ENCODE assay signal across 22 mouse cellular contexts in genomic region chr19:41994023-41994422, GRCm38 (mm10). TPM values are rescaled to one million over a fixed set of nuclear protein-coding genes. Genes with fewer than 3 reads are reported as not detected.
DNase-seq lines count a peak whose midpoint lies in the region; ATAC-seq and TF ChIP-seq lines count a peak whose summit lies in the region.
"Had no signal": no experiment of that assay in that cellular context is flagged by ENCODE, and none has a peak within 500 bp of the region (broad histone marks: within the 10 kb centered on the region; RNA-seq: fewer than 3 reads in every experiment).

No protein-coding gene starts in this region.

- H3K9me3 ChIP-seq in embryonic facial prominence, embryonic 13.5 days = no peaks in the 10 kb centered on the region
- H3K9me3 ChIP-seq in embryonic facial prominence, embryonic 10.5 days = no peaks in the 10 kb centered on the region
- no peaks in the 10 kb centered on the region for H3K9me3 ChIP-seq in kidney, embryonic 16.5 days (ENCODE audit: low read length)
- no peaks in the 10 kb centered on the region for H3K9me3 ChIP-seq in midbrain, postnatal 0 days (ENCODE audit: low read length)
- H3K9me3 ChIP-seq: hindbrain, embryonic 13.5 days; neural tube, embryonic 12.5 days had no signal

- ATAC-seq in embryonic facial prominence, embryonic 13.5 days (ENCODE audit: insufficient number of reproducible peaks, insufficient read depth, low FRiP score, low TSS enrichment, low read depth) = no peak
- no peak for ATAC-seq in kidney, embryonic 16.5 days (ENCODE audit: low FRiP score, low TSS enrichment)
- no peak for ATAC-seq in midbrain, postnatal 0 days (ENCODE audit: low FRiP score)
- ATAC-seq: forebrain, embryonic 14.5 days; inflammation-experienced regulatory T-cells, adult 6 months had no signal

- TF ChIP-seq CTCF in midbrain, postnatal 0 days (IDR thresholded peaks at IDR 0.05) = no peak
- TF ChIP-seq CTCF in thymus, adult 2 months (IDR thresholded peaks at IDR 0.05; ENCODE audit: borderline replicate concordance, control insufficient read depth, extremely low read depth, insufficient read depth, low read length, poor library complexity) = no peak

- no peak for TF ChIP-seq POLR2A in thymus, adult 2 months (IDR thresholded peaks at IDR 0.05; ENCODE audit: control insufficient read depth, extremely low read depth, insufficient read depth, low read length, poor library complexity)

- no peak for DNase-seq in embryonic facial prominence, embryonic 10.5 days (ENCODE audit: low spot score)
- no peak for DNase-seq in kidney, postnatal 10 days
- DNase-seq in urinary bladder, postnatal 36 days (ENCODE audit: low spot score in 2 of 2) = peak; percentile 33 to 44
- DNase-seq in urinary bladder, adult 2 months (ENCODE audit: low spot score) = no peak
- DNase-seq in midbrain, postnatal 0 days (ENCODE audit: low spot score) = no peak
- no peak for DNase-seq in thymus, adult 2 months
- DNase-seq: cerebellum, adult 11-12 months; liver; thymus, postnatal 36 days had no signal

- peak overlapping the region; percentile 23; the same call in 1 of the 2 replicates for H3K9ac ChIP-seq in embryonic facial prominence, embryonic 13.5 days
- no peak overlapping the region for H3K9ac ChIP-seq in kidney, embryonic 16.5 days (replicated peaks; ENCODE audit: low read length)
- H3K9ac ChIP-seq in midbrain, postnatal 0 days (replicated peaks; ENCODE audit: low read length, poor library complexity, severe bottlenecking) = no peak overlapping the region
- H3K9ac ChIP-seq: hindbrain, embryonic 13.5 days; neural tube, embryonic 12.5 days had no signal

- H3K27ac ChIP-seq in embryonic facial prominence, embryonic 13.5 days = peak overlapping the region; percentile 19; the same call in 1 of the 2 replicates
- no peak overlapping the region for H3K27ac ChIP-seq in embryonic facial prominence, embryonic 10.5 days (replicated peaks)
- H3K27ac ChIP-seq in kidney, embryonic 16.5 days (ENCODE audit: low read length) = peak overlapping the region; percentile 64
- H3K27ac ChIP-seq in midbrain, postnatal 0 days (ENCODE audit: low read depth, low read length) = no peak overlapping the region
- H3K27ac ChIP-seq in thymus, adult 2 months (ENCODE audit: control insufficient read depth, insufficient read depth, low read length) = no peak overlapping the region
- H3K27ac ChIP-seq: hindbrain, embryonic 13.5 days; layer of hippocampus, adult 2 months; macrophage; neural tube, embryonic 12.5 days had no signal

- H3K4me1 ChIP-seq in embryonic facial prominence, embryonic 13.5 days = peaks cover 41% of the 10 kb centered on the region
- peaks cover 36% of the 10 kb centered on the region for H3K4me1 ChIP-seq in embryonic facial prominence, embryonic 10.5 days
- H3K4me1 ChIP-seq in kidney, embryonic 16.5 days (ENCODE audit: insufficient read depth, low read length) = peaks cover 79% of the 10 kb centered on the region
- no peaks in the 10 kb centered on the region for H3K4me1 ChIP-seq in midbrain, postnatal 0 days (ENCODE audit: insufficient read depth, low read length)
- H3K4me1 ChIP-seq in thymus, adult 2 months (replicated peaks; ENCODE audit: control insufficient read depth, insufficient read depth, low read length) = no peaks in the 10 kb centered on the region
- H3K4me1 ChIP-seq: neural tube, embryonic 12.5 days had no signal

- H3K27me3 ChIP-seq in embryonic facial prominence, embryonic 13.5 days = no peaks in the 10 kb centered on the region
- H3K27me3 ChIP-seq in embryonic facial prominence, embryonic 10.5 days (replicated peaks; ENCODE audit: low read depth, poor library complexity, severe bottlenecking) = no peaks in the 10 kb centered on the region
- no peaks in the 10 kb centered on the region for H3K27me3 ChIP-seq in kidney, embryonic 16.5 days (ENCODE audit: insufficient read depth, low read length)
- H3K27me3 ChIP-seq in midbrain, postnatal 0 days (ENCODE audit: insufficient read depth, low read length) = no peaks in the 10 kb centered on the region
- H3K27me3 ChIP-seq in thymus, adult 2 months (ENCODE audit: control insufficient read depth, insufficient read depth, low read length) = no peaks in the 10 kb centered on the region
- H3K27me3 ChIP-seq: hindbrain, embryonic 13.5 days; neural tube, embryonic 12.5 days; Patski had no signal

- WGBS in embryonic facial prominence, embryonic 13.5 days = 84% methylated on average over 7 of the region's 7 CpGs
- WGBS in embryonic facial prominence, embryonic 10.5 days = 92% methylated on average over 7 of the region's 7 CpGs
- WGBS in kidney, embryonic 16.5 days = 77% methylated on average over 7 of the region's 7 CpGs
- WGBS in midbrain, postnatal 0 days = 91% methylated on average over 7 of the region's 7 CpGs
- over 99% methylated on average over 7 of the region's 7 CpGs for WGBS in thymus, adult 2 months

- H3K4me3 ChIP-seq in embryonic facial prominence, embryonic 13.5 days = no peak overlapping the region
- H3K4me3 ChIP-seq in embryonic facial prominence, embryonic 10.5 days = no peak overlapping the region
- no peak overlapping the region for H3K4me3 ChIP-seq in kidney, embryonic 16.5 days (ENCODE audit: low read length)
- H3K4me3 ChIP-seq in midbrain, postnatal 0 days (ENCODE audit: low read depth, low read length) = no peak overlapping the region
- H3K4me3 ChIP-seq in thymus, adult 2 months (ENCODE audit: control insufficient read depth, insufficient read depth, low read length) = no peak overlapping the region
- H3K4me3 ChIP-seq: hindbrain, embryonic 13.5 days; layer of hippocampus, adult 2 months; neural tube, embryonic 12.5 days had no signal

- H3K36me3 ChIP-seq in embryonic facial prominence, embryonic 13.5 days = no peaks in the 10 kb centered on the region
- no peaks in the 10 kb centered on the region for H3K36me3 ChIP-seq in embryonic facial prominence, embryonic 10.5 days (replicated peaks)
- no peaks in the 10 kb centered on the region for H3K36me3 ChIP-seq in kidney, embryonic 16.5 days (ENCODE audit: insufficient read depth, low read length)
- no peaks in the 10 kb centered on the region for H3K36me3 ChIP-seq in midbrain, postnatal 0 days (ENCODE audit: insufficient read depth, low read length)
- H3K36me3 ChIP-seq in thymus, adult 2 months (ENCODE audit: control insufficient read depth, insufficient read depth, low read length) = no peaks in the 10 kb centered on the region
- H3K36me3 ChIP-seq: hindbrain, embryonic 13.5 days; neural tube, embryonic 12.5 days had no signal

- no peak overlapping the region for H3K4me2 ChIP-seq in embryonic facial prominence, embryonic 13.5 days
- no peak overlapping the region for H3K4me2 ChIP-seq in kidney, embryonic 16.5 days (replicated peaks; ENCODE audit: low read depth, low read length)
- H3K4me2 ChIP-seq in midbrain, postnatal 0 days (ENCODE audit: low read depth, low read length, poor library complexity, severe bottlenecking) = no peak overlapping the region
- H3K4me2 ChIP-seq: hindbrain, embryonic 13.5 days; midbrain, embryonic 11.5 days; neural tube, embryonic 12.5 days had no signal

RNA-seq across cellular contexts. Expression of gene Ubtd1, which starts 12.5 kb away (rescaled TPM):
- 23.0 and 23.5 TPM in 2 replicates for polyA plus RNA-seq in embryonic facial prominence, embryonic 13.5 days (2015; fragmentation: Nextera tagmentation; extraction: Ambion mirVana)
- 13.2 and 13.5 TPM in 2 replicates for polyA plus RNA-seq in embryonic facial prominence, embryonic 10.5 days (2016; fragmentation: Nextera tagmentation; extraction: Ambion mirVana)
- 35.9 and 37.8 TPM in 2 replicates for polyA plus RNA-seq in kidney, embryonic 16.5 days (2015; fragmentation: Nextera tagmentation; extraction: Ambion mirVana)
- polyA plus RNA-seq in urinary bladder, adult 2 months (2012; rRNA removed) = 33.2 and 39.2 TPM in 2 replicates
- total RNA-seq in midbrain, postnatal 0 days (2014; rRNA removed) = 17.5 and 22.1 TPM in 2 replicates
- polyA plus RNA-seq in midbrain, postnatal 0 days (2015; fragmentation: Nextera tagmentation; extraction: Ambion mirVana) = 12.2 and 12.8 TPM in 2 replicates
- 27.3 and 36.9 TPM in 2 replicates for polyA plus RNA-seq in thymus, adult 2 months (2012; rRNA removed)

RNA-seq across cellular contexts. Expression of gene Mms19, which starts 13.1 kb away (rescaled TPM):
- polyA plus RNA-seq in embryonic facial prominence, embryonic 13.5 days (2015; fragmentation: Nextera tagmentation; extraction: Ambion mirVana) = 41.2 and 41.7 TPM in 2 replicates
- polyA plus RNA-seq in embryonic facial prominence, embryonic 10.5 days (2016; fragmentation: Nextera tagmentation; extraction: Ambion mirVana) = 43.1 and 45.0 TPM in 2 replicates
- 41.1 and 45.6 TPM in 2 replicates for polyA plus RNA-seq in kidney, embryonic 16.5 days (2015; fragmentation: Nextera tagmentation; extraction: Ambion mirVana)
- 56.3 and 60.4 TPM in 2 replicates for polyA plus RNA-seq in urinary bladder, adult 2 months (2012; rRNA removed)
- 45.7 and 62.5 TPM in 2 replicates for total RNA-seq in midbrain, postnatal 0 days (2014; rRNA removed)
- polyA plus RNA-seq in midbrain, postnatal 0 days (2015; fragmentation: Nextera tagmentation; extraction: Ambion mirVana) = 26.1 TPM in 2 replicates
- polyA plus RNA-seq in thymus, adult 2 months (2012; rRNA removed) = 142 TPM in 2 replicates

RNA-seq across cellular contexts. Expression of gene Ankrd2, which starts 41.8 kb away (rescaled TPM):
- 0.25 and 0.31 TPM in 2 replicates for polyA plus RNA-seq in embryonic facial prominence, embryonic 13.5 days (2015; fragmentation: Nextera tagmentation; extraction: Ambion mirVana)
- 0.22 TPM in 1 of 2 replicates, not detected in the other for polyA plus RNA-seq in embryonic facial prominence, embryonic 10.5 days (2016; fragmentation: Nextera tagmentation; extraction: Ambion mirVana)
- polyA plus RNA-seq in kidney, embryonic 16.5 days (2015; fragmentation: Nextera tagmentation; extraction: Ambion mirVana) = not detected in 2 replicates
- 0.10 TPM in 1 of 2 replicates, not detected in the other for polyA plus RNA-seq in urinary bladder, adult 2 months (2012; rRNA removed)
- 0.71 and 1.7 TPM in 2 replicates for total RNA-seq in midbrain, postnatal 0 days (2014; rRNA removed)
- polyA plus RNA-seq in midbrain, postnatal 0 days (2015; fragmentation: Nextera tagmentation; extraction: Ambion mirVana) = 0.81 and 2.4 TPM in 2 replicates
- 0.20 TPM in 1 of 2 replicates, not detected in the other for polyA plus RNA-seq in thymus, adult 2 months (2012; rRNA removed)
- total RNA-seq: heart, postnatal 10 days; layer of hippocampus, adult 2 months; layer of hippocampus, postnatal 36 days; monocyte, adult 5-6 weeks had no signal
- polyA plus RNA-seq: inflammation-experienced regulatory T-cells, adult 6 months; macrophage; midbrain, embryonic 11.5 days had no signal

RNA-seq across cellular contexts. Expression of gene Hoga1, which starts 51.4 kb away (rescaled TPM):
- polyA plus RNA-seq in embryonic facial prominence, embryonic 13.5 days (2015; fragmentation: Nextera tagmentation; extraction: Ambion mirVana) = 1.3 and 3.3 TPM in 2 replicates
- 1.1 and 1.3 TPM in 2 replicates for polyA plus RNA-seq in embryonic facial prominence, embryonic 10.5 days (2016; fragmentation: Nextera tagmentation; extraction: Ambion mirVana)
- polyA plus RNA-seq in kidney, embryonic 16.5 days (2015; fragmentation: Nextera tagmentation; extraction: Ambion mirVana) = 30.4 and 35.0 TPM in 2 replicates
- polyA plus RNA-seq in urinary bladder, adult 2 months (2012; rRNA removed) = 2.4 and 2.7 TPM in 2 replicates
- 3.1 TPM in 2 replicates for total RNA-seq in midbrain, postnatal 0 days (2014; rRNA removed)
- 3.4 and 4.0 TPM in 2 replicates for polyA plus RNA-seq in midbrain, postnatal 0 days (2015; fragmentation: Nextera tagmentation; extraction: Ambion mirVana)
- polyA plus RNA-seq in thymus, adult 2 months (2012; rRNA removed) = 0.84 and 1.2 TPM in 2 replicates
- total RNA-seq: monocyte, adult 5-6 weeks had no signal
- polyA plus RNA-seq: inflammation-experienced regulatory T-cells, adult 6 months had no signal

RNA-seq across cellular contexts. Expression of gene 4933411K16Rik, which starts 58.0 kb away (rescaled TPM):
- not detected in 2 replicates for polyA plus RNA-seq in embryonic facial prominence, embryonic 13.5 days (2015; fragmentation: Nextera tagmentation; extraction: Ambion mirVana)
- 0.17 TPM in 1 of 2 replicates, not detected in the other for polyA plus RNA-seq in embryonic facial prominence, embryonic 10.5 days (2016; fragmentation: Nextera tagmentation; extraction: Ambion mirVana)
- polyA plus RNA-seq in kidney, embryonic 16.5 days (2015; fragmentation: Nextera tagmentation; extraction: Ambion mirVana) = 0.60 and 0.71 TPM in 2 replicates
- polyA plus RNA-seq in urinary bladder, adult 2 months (2012; rRNA removed) = 0.23 and 0.24 TPM in 2 replicates
- 0.24 TPM in 1 of 2 replicates, not detected in the other for total RNA-seq in midbrain, postnatal 0 days (2014; rRNA removed)
- not detected in 2 replicates for polyA plus RNA-seq in midbrain, postnatal 0 days (2015; fragmentation: Nextera tagmentation; extraction: Ambion mirVana)
- 0.27 TPM in 1 of 2 replicates, not detected in the other for polyA plus RNA-seq in thymus, adult 2 months (2012; rRNA removed)
- polyA plus RNA-seq: forebrain, embryonic 14.5 days; hindbrain, embryonic 13.5 days; inflammation-experienced regulatory T-cells, adult 6 months; neural tube, embryonic 12.5 days had no signal

Comparison
In these comparisons a context has a peak if more than half of its experiments do, and no peak if none do; other contexts are left out.
1. H3K27ac ChIP-seq: peak in embryonic facial prominence, embryonic 13.5 days (single experiment) and kidney, embryonic 16.5 days (single experiment); none in embryonic facial prominence, embryonic 10.5 days (single experiment), midbrain, postnatal 0 days (single experiment) and thymus, adult 2 months (single experiment).
2. DNase-seq: peak in urinary bladder, postnatal 36 days (2 of 2); none in embryonic facial prominence, embryonic 10.5 days (single experiment), kidney, postnatal 10 days (single experiment), urinary bladder, adult 2 months (single experiment), midbrain, postnatal 0 days (single experiment) and thymus, adult 2 months (single experiment).